Mouse (Mus musculus) c-Kit-negative CD71-positive TER-119-positive erythroid progenitor cells, embryonic 14.5 days (primary cell): Measurements from ENCODE around the gene Macrod1.

Source experiments
- DNase-seq: peaks from one replicate; pipeline ENCODE4 v3.0.0-alpha.2; 2013; ENCODE audit warnings: low read depth, low spot score

Macrod1 gene

DNA sequence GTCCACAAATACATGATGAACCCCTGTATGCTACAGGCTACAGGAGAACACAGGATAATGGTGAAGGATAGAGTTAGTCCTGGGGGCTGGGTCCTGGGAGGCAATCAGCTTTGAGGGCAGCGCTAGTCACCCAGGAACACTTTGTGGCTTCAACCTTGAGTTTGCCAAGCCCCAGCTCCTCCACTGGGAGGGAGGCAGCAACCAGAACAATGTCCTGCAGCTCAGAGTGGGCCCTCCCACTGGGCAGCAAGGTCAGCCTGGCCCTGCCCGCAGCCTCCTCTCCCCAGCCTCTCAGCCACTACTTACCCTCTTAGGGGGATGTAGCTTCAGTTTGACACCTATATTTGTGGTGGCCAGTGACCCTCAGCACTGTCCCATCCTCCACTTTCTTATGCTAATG is 111.8 kb downstream of the Macrod1 start:
- no peak for DNase-seq

DNA sequence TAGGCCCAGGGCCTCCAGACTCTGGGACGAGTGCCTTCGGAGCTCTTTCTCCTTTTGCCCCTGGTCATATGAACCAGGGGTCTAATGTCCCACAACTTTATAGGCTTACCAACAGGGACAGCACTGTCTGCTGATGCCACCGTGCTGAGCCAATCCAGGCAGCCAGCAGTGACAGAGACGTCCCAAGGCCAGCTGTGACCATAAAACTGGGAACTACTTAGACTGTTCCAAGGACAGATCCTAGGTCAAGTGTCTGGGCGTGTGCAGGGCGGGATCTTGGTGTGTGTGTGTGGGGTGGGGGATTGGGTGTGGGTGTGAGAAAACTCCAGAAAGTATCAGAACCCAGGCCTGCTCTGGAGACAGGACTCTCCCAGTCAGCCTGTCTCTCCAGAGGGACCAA is 114.3 kb downstream of the Macrod1 start:
- DNase-seq = no peak

DNA sequence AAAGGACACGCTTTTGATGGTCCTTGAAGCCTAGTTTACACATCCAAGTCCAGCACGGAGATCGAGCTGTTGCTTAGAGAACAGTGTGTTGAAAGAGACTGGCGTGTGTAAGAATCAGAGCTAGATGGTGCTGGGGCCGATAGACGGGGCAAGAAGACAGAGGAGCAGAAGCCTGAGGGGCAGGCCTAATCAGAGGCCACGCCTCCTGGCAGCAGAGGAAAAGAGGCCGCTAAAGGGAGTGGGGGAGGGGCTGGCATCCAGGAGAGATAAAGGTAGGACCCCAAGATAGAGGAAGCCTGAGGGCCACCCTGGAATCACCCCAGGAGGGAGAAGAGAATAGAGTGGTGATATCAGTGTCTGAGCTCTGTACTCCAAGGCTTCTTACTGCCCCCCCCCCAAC is 114.8 kb downstream of the Macrod1 start:
- DNase-seq = no peak

DNA sequence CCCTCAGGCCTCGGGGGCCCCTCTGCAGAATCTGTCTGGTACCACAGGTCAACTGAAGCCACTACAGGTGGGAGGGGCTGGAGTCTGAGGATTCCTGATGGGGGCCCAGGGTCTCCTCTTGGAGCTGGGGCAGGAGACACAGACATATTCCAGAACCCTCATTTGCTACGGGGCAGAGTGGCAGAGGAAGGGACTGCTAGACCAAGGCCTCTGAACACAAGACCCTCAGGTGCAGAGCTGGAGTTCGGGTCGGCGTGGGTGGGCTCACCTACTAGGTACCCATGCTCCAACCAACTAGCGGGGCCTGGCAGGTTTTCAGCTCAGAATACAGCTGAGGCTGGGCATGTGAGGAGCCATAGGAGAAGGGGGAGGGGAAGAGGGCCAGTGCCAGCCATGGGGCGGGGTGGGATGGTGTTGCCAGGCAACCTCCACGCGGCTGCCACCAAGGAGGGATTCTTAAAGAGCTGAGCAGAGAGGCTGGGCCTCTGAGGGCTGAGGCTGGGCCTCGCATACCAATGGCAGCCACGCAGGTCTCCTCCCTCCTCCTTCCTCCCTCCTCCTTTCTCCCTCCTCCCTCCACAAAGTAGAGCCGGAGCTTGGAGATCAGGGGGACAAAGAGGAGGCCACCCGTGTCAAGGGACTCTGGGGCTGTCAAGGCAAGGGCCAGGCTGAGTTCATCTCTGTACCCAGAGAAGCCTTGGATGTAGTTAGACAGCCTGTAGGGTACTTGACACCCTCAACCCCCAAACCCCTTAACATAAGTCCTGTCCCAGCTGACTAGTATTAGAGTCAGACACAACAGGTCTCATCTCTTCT is 115.6 kb downstream of the Macrod1 start:
- DNase-seq = no peak

DNA sequence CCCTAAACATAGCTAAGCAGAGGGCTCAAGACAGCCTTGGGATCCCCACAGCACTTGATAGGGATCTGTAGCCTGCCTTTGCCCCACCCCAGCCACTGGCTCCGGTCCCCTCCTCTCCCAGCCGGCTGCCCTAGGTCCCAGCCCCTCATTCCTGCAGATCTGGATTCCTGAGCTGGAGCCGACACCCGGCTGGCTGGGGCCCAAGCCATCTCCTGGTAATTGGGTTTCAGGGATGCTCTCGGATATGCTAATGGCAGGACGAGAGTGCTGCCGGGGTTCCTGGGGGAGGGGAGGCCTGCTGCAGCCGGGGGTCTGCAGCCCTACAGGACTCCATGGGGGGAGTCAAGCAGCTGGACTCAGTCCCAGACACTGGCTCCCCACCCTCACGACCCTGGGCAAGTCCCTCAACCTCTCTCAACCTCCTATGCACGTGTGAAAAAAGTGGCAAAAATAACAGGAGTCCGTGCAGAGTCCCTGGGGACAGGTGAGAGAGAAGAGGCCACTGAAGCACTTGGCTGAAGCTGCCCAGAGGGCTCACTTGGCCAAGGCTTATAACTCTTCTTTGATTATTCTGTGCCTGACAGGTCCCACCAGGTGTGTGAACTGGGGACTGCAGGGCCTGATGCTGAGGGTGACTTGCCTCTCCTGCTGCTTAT is 119.6 kb downstream of the Macrod1 start:
- DNase-seq = no peak

DNA sequence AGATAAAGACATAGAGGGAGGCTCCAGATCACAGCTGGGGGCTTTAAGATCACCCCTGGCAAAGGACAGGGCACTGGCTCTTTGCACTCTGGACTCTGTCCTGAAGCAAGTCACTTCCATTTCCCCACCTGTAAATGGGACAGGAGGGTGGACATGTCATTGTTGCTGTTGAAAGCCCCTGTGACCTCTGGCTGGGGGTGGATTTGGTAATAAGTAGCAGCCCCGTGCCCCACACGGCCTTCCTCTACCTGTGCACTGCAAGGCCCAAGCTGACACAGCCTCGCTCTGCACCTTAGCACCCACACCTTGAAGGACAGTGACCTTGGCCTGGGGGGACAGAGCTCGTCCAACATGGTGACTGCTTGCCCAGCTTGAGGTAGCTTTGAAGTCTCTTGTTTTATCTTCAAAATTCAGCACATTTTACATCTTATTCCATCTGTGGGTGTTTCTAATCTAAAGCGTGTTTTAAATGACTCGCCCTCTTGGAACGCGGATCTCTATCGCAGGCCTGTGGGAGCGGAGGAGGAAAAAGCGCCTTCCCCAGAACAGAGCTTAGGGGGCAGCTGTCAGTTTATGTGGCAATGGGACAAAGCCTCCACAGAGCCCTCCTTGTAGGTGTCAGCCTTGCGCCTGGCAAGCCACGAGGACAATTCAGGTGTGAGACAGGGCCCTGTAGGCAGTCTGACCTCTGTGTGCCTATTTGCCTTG is 121.3 kb downstream of the Macrod1 start:
- DNase-seq = no peak

DNA sequence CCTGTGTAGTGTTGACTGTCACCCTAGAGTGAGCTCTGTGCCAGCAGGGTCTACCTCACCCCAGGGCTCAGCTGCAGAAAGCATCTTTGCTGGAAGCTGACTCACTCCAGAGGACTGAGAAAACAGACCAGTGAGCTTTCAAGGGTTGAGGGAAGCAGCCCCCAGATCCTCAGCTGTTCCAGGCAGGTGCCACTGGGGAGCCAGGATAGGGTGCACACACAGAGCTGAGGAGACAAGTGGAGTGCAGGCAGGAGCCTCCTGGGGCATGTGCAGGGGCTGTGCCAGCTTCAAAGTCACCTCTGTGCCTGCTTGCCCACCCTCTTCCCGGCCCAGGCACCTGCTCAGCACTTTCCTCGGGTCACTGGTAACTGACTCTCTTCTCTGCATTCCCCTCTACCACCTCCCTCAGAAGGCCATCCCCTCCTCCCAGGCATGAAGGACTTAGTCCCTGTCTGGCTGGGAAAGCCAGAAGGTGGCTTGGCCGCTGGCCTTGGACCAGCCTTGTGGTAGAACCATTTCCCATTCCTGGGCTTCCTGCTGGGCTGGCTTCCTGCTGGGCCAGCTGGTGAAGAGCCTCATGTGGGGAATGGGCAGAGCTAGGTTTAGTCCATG is 122.3 kb downstream of the Macrod1 start:
- no peak for DNase-seq

DNA sequence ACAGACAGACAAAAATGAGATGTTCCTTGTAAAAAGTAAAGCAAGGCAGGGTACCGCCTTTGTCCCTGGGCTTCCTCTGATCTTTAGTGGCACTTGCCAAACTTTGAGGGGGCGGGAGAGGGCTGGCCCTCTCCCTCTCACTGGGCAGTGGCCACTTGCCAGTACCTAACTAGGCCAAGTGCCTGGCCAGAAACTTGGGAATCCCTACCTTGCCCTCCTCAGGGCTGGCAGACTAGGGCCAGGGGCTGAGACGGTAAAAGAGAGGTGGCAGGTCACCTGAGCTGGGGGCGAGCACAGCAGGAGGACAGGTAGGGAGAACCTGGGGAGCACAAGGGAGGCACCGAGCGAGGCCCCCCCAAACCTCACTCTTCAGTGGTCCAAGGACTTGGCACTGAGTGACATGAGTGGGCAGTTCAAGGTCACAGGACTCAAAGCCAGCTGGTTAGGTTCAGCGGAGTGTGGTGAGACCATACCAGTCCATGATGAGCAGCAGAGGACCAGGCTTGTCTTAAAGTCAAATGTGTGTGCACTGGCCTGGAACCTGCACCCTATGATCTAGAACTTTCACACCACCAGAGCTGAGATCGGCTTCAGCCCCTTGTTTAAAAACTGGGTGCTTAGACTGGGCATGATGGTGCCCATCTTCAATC is 124.3 kb downstream of the Macrod1 start:
- DNase-seq = no peak

DNA sequence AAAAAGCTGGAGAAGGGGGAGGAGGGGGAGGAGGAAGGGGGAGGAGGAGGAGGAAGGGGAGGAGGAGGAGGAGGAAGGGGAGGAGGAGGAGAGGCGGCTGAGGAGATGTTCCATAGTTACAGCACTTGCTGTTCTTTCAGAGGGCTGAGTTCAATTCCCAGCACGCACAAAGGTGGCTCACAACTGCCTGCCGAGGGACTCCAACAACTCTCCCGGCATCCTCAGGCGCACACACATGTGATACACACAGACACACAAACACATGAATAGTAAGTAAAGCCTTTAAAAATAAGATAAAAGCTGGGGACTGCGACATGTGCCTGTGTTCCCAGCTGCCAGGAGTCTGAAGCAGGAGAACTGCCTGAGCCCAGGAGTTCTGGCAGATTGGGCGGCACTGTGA is 124.9 kb downstream of the Macrod1 start:
- DNase-seq = no peak

DNA sequence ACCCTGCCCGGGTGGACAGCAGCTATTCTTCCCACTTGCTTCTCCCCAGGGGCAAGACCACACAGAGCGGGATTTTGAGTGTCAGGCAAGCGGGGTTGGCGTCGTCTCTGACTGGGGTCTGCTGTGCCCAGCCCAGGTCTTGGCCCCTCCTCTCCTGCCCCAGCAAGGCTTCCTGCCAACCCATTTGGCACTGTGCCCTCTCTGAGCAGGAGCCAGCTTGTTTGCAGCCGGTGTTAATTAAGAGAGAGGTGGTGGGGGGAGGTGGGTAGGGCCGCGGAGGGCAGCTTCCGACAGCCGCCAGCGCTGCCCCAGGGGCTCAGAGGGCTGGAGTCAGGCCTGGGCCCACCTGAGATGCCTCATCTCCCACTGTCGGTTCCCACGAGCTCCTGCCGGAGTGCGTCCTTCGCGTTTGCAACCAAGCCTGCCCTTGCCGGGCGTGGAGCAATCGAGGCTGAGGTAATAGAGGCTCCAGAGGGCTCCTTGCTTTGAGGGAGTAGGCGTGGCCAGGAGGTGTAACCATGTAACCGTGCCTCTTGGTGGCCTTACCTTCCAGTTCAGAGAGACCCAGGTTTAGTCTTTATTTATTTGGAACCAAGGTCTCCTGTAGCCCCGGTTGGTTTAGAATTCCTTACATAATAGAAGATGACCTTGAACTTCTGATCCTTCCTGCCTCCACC is 125.8 kb downstream of the Macrod1 start:
- no peak for DNase-seq

DNA sequence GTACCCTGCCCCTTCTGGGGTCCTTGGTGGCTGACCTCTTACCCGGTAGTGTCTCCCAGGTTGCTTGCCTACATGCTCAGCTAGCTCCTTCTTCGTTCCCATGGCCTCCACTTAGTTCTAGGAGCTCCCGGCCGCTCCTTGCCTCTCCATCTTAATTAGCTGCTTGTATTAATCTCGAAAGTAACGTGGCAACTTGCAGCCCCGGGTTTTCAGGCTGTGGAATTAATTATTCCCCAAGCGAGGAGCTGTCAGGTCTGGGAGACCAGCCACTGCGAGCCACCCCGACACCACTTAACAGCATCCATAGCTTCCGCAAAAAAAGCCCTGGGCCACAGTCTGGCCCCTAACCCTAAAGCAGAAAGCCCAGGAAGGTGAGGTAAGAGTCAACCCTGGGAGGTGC is 126.8 kb downstream of the Macrod1 start:
- no peak for DNase-seq

DNA sequence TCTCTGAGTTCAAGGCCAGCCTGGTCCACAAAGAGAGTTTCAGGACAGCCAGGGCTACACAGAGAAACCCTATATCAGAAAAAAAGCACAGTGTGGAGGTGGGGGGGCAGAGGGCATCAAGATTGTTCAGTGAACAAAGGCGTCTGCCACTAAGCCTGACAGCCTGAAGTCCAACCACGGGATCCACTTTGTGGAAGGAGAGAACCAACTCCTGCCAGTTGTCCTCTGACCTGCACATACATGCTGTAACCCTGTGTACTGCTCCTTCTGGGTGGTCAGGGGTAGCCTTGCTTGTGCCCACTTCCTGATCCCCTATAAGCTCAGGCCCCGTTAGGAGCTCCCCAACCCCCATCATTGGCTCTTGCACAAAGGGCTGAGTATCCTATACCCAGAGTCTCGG is 128.4 kb downstream of the Macrod1 start:
- DNase-seq = no peak

DNA sequence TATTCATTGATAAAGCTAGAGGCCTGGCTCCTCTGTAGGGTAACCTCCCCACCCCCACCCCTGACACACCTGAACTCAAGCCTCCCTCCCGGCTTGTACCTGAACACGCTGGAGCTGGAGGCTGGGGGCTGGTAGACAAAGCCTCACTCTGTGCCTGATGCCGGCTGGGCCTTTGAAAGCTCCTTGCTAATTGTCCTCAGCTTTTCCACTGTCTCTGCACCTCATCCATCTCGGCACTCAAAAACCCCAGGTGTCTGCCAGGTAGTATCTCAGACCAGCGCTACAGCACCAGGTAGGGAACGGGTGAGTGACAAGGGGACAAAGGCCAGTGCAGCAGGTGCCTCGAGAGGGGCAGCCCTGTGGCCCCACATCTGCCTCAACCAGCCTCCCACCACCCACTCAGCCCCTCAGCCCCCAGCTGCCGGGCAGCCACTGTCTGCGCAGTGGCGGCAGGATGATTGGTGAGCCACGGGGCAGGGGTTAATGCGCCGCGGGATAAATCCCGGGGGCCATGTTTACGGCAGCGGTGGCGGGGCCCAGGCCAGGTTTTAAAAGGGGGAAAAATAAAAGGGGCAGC is 129.2 kb downstream of the Macrod1 start:
- no peak for DNase-seq

DNA sequence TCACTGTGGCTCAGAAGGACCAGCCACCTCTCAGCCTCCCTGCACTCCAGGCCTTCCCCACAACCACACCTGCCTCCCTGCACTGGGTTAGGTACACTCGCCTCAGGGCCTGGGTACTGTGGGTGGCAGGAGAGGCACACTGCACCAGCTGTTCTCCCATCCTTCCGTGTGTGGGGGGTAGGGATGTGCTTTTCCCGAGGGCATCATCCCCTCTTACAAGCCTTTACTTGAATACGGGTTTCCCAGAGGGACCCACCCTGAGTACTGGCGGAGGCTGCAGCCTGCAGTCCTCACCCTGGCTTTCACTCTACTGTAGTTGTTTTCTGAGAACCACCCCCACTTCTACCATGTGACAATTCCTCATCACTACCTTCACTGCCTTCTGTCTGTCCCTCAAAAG is 130.5 kb downstream of the Macrod1 start:
- no peak for DNase-seq

DNA sequence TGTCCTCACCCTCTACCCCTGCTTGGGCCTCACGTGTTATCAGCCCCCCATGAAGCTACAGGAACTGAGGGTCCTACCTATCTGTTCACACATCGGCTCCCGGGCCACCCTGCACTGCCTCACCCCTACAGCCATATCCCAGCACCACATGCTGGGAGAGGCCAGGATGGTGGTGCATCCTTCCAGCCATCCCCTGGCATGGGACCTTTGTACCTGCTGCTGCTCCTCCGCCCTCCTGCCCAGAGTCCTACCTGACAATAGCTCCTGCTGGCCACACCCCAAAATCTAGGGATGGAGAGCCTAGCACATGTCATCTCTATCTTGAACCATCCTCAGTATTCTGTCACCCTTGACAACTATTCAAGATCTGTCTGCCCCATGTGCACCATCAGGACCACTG is 132.4 kb downstream of the Macrod1 start:
- DNase-seq = no peak

DNA sequence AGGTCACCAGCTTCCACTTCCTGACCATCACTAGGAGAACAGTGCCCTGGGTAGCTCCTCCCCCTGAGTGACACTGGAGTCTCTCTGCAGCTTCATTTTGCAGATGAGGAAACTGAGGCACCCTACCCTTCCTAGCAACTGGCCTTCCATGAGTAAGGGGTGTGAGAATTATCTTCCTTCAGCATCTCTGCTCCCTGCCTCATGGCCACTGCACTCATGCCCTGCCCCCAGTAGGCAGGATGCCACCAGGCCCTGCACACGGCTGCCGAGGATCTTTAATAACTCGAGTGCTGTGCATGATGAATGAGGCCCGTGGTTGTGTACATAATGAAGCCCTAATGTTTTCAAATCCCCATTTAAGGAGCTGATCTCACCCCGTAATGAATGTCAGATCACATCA is 134.4 kb downstream of the Macrod1 start:
- no peak for DNase-seq

DNA sequence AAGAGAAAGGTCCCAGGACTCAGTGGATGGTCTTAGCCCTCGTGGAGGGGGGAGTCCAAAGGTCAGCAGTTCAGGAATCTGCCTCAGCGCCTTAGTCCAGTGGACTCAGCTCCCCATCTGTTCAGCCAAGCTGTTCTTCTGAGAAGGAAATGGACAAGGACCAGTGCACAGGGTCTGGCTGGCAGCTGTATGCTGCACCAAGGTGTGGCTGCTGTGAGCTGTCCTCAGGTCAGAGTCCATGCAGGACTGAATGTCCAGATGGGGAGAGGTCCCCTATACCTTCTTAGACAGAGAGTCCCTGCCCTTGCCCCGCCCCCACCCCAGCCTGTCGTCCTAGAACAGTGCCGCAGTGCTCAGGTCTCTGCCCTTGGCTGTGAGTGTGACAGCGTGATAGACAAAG is 135.0 kb downstream of the Macrod1 start:
- no peak for DNase-seq

DNA sequence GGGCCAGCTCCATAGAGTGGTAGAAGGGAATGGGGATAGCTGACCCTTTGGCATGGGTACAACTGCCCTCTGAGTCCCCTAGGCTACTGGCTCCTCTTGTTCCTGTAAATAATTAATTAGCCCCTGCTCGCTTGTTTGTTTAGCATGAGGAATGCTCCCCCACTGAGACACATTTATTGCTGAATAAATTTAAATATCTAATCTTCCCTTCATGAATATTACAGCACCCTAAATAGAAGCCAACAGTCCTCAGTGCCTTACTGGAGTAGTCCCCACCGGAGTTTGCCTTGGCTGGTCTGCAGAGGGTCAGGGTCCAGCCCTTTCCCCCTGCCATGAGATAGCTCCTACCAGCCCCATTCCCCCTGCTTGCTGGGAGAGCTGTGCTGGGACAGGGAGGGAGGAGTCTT is 136.0 kb downstream of the Macrod1 start:
- no peak for DNase-seq

DNA sequence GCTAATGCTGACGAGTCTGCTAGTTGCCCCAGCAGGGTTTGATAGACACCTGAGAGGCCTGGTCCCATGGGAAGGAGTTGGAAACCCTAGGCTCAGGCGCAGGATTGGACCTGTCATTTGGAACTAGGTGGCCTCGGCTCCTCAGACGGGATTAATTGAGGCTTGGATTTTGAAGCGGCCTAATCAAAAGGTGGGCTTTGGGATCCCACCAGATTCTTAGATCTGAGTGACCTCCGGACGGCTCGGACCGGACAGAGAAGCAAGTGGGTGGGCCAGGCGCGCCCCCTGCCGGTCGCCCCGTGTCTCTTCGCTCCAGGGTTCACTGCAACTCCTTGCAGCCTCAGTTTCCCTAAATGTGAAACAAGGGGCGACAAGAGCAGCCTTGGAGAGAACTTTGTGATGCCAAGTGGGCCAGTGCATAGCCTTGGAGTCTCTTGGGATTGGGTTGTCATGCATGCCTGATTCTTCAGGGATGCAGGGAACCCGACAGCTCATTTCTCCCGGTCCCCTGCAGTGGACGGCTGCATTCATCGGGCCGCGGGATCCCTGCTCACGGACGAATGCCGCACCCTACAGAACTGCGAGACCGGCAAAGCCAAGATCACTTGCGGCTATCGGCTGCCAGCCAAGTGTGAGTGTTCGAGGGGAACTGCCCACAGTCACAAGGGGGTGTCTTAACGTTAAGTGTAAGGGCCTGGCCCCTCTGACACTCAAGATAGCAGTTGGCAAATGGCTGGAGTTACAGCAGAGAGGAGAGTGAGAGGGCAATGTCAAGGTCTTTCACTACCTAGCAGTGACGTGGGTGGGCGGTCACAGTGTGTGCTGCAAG is 139.5 kb downstream of the Macrod1 start:
- peak; percentile 25 for DNase-seq

DNA sequence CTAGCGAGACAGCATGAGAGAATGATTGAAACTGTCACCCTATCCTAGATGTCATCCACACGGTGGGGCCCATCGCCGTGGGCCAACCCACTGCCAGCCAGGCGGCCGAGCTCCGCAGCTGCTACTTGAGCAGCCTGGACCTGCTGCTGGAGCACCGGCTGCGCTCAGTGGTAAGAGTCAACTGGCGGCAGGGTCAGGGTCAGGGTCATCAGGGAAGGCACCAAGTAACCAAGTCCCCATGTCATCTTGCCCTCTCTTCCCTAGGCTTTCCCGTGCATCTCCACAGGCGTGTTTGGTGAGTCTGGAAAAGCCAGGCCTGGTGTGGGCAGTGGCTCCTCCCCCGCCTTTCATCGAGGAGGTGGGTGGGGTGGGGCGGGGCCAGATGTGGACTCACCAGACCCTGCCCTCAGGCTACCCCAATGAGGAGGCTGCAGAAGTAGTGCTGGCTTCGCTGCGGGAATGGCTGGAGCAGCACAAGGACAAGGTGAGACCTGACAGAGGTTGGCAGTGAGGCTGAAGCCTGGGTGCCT is 140.2 kb downstream of the Macrod1 start:
- no peak for DNase-seq
